Mouse (Mus musculus) stomach, postnatal 0 days (tissue): ENCODE results near the gene Dact1.

Experiments used
- CTCF ChIP-seq: IDR thresholded peaks from 2 replicates; pipeline ENCODE4 v1.5.1; 2016; ENCODE audit warnings: antibody characterized with exemption, low read depth, mild to moderate bottlenecking, moderate library complexity
- EP300 ChIP-seq: optimal IDR thresholded peaks from 2 replicates; pipeline ENCODE3; 2016; ENCODE audit warnings: antibody characterized with exemption

DNA sequence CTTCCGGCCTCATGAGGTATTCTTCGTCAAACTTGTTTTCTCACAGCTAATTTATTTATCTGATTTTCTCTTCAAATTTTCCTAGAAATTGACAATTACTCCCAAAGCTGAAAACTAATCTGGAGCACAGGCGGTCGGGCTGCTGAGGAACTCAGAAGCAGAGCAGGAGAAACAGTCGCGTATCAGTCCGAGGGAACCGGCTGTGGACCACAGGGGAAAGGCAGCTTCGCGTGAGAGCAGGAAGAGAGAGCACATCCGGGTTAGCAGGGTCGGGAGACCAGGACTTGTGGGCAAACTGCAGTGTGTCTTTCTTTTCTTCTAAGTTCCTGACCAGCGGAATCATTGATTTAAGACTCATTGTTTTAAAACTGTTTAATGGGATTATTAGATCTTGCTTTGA lies 32.7 kb downstream of the Dact1 start:
- no peak for TF ChIP-seq CTCF
- TF ChIP-seq EP300 = no peak
